ENCODE assay signal across 22 mouse cellular contexts in the genomic region with DNA sequence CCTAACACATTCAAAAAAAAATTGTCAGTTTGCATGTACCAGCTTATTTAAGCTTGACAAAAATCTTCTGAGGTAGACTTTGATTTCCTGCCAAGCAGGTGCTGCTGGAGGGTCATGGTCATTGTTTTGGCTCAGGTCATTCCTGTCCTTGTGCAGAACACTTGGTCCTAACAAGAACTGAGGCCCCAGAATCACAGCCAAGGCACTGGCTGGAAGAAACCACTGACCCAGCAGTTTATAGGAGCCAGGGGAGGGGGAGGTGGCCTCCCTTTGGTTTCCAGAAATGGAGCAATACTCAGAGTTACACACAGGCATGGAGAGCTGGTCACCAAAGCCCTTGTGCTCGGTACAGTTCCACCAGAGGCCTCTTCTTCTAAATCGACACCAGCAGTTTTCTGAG. TPM values are rescaled to one million over a fixed set of nuclear protein-coding genes. Genes with fewer than 3 reads are reported as not detected.
DNase-seq lines count a peak whose midpoint lies in the region; ATAC-seq and TF ChIP-seq lines count a peak whose summit lies in the region.
"Had no signal": no experiment of that assay in that cellular context is flagged by ENCODE, and none has a peak within 500 bp of the region (broad histone marks: within the 10 kb centered on the region; RNA-seq: fewer than 3 reads in every experiment).

No protein-coding gene starts in this region.

- no peak for TF ChIP-seq POLR2A in lung, adult 2 months (IDR thresholded peaks at IDR 0.05; ENCODE audit: borderline replicate concordance, extremely low read depth, low read depth, low read length)

- H3K27ac ChIP-seq in lung, postnatal 0 days (ENCODE audit: low read length) = no peak overlapping the region
- H3K27ac ChIP-seq: forebrain, embryonic 10.5 days; forebrain, embryonic 13.5 days; hindbrain, embryonic 12.5 days; hindbrain, embryonic 15.5 days had no signal

- no peak overlapping the region for H3K4me3 ChIP-seq in lung, postnatal 0 days (ENCODE audit: low read depth, low read length)
- H3K4me3 ChIP-seq in lung, adult 2 months (replicated peaks; ENCODE audit: extremely low read depth, low read depth, low read length) = no peak overlapping the region
- H3K4me3 ChIP-seq: forebrain, embryonic 10.5 days; forebrain, embryonic 13.5 days; hindbrain, embryonic 12.5 days; hindbrain, embryonic 15.5 days had no signal

- no peak overlapping the region for H3K4me2 ChIP-seq in lung, postnatal 0 days (replicated peaks; ENCODE audit: low read depth, low read length)
- H3K4me2 ChIP-seq: forebrain, embryonic 13.5 days; heart, embryonic 11.5 days; hindbrain, embryonic 12.5 days; hindbrain, embryonic 15.5 days had no signal

- no peak overlapping the region for H3K9ac ChIP-seq in lung, postnatal 0 days (replicated peaks; ENCODE audit: low read depth)
- H3K9ac ChIP-seq: forebrain, embryonic 13.5 days; hindbrain, embryonic 12.5 days; hindbrain, embryonic 15.5 days had no signal

- TF ChIP-seq CTCF in lung, postnatal 0 days (IDR thresholded peaks at IDR 0.05) = no peak
- TF ChIP-seq CTCF in lung, adult 2 months (IDR thresholded peaks at IDR 0.05; ENCODE audit: insufficient read depth, low read length) = no peak

- peak; percentile 47 for DNase-seq in adrenal gland, adult 2 months
- no peak for DNase-seq in adrenal gland, postnatal 10 days
- peak; percentile 28 for DNase-seq in gastrocnemius, adult 18-20 months (ENCODE audit: low spot score)
- no peak for DNase-seq in gastrocnemius, postnatal 14 days
- peak; percentile 28 for DNase-seq in lung, postnatal 0 days (ENCODE audit: low spot score)
- DNase-seq in lung, adult 2 months = no peak
- peak; percentile 51 for DNase-seq in adipocyte (ENCODE audit: low spot score)
- DNase-seq: B cell, adult 2 months; cerebellum, adult 18-20 months; cerebellum, adult 9-10 months; cerebellum, postnatal 14 days; gastrocnemius, postnatal 36 days; heart, adult 11 months had no signal

- H3K27me3 ChIP-seq in lung, postnatal 0 days (replicated peaks; ENCODE audit: insufficient read depth, low read length) = no peaks in the 10 kb centered on the region
- H3K27me3 ChIP-seq: forebrain, embryonic 13.5 days; hindbrain, embryonic 12.5 days; hindbrain, embryonic 15.5 days; Patski had no signal

- H3K9me3 ChIP-seq in lung, postnatal 0 days (ENCODE audit: low read length) = no peaks in the 10 kb centered on the region
- H3K9me3 ChIP-seq: forebrain, embryonic 10.5 days; forebrain, embryonic 13.5 days; G1E; hindbrain, embryonic 12.5 days; hindbrain, embryonic 15.5 days had no signal

- 79% methylated on average over 2 of the region's 2 CpGs for WGBS in lung, postnatal 0 days
- WGBS in lung, adult 2 months = 74% methylated on average over 2 of the region's 2 CpGs

- intact Hi-C loops in gastrocnemius, postnatal 14 days (cut with DNase I; ENCODE audit: low total_unique reads) = no loop called here

- peak; percentile 28; the same call in 1 of the 2 replicates for ATAC-seq in lung, postnatal 0 days
- ATAC-seq: forebrain, embryonic 13.5 days; forebrain, embryonic 16.5 days; intestine, postnatal 0 days; Patski had no signal

- H3K36me3 ChIP-seq in lung, postnatal 0 days (ENCODE audit: insufficient read depth, low read length) = no peaks in the 10 kb centered on the region
- H3K36me3 ChIP-seq: forebrain, embryonic 10.5 days; G1E; hindbrain, embryonic 12.5 days; hindbrain, embryonic 15.5 days had no signal

- no peaks in the 10 kb centered on the region for H3K4me1 ChIP-seq in lung, postnatal 0 days (ENCODE audit: insufficient read depth, low read depth, low read length)
- H3K4me1 ChIP-seq in lung, adult 2 months (ENCODE audit: control insufficient read depth, insufficient read depth, low read length) = no peaks in the 10 kb centered on the region
- H3K4me1 ChIP-seq: hindbrain, embryonic 12.5 days; hindbrain, embryonic 15.5 days had no signal

- TF ChIP-seq EP300 in lung, postnatal 0 days (IDR thresholded peaks at IDR 0.05) = no peak

RNA-seq across cellular contexts. Expression of gene Slc41a3, which starts 22.2 kb away (rescaled TPM):
- total RNA-seq in adrenal gland, adult 2 months (2021) = 10 to 100 TPM; 29.1 to 30.2 TPM
- 52.0 and 62.7 TPM in 2 replicates for polyA plus RNA-seq in adrenal gland, adult 2 months (2012; rRNA removed)
- 10 to 100 TPM; 20.8 to 25.2 TPM for total RNA-seq in adrenal gland, postnatal 10 days (2021)
- 10 to 100 TPM; 83.4 to 93.7 TPM for total RNA-seq in gastrocnemius, adult 18-20 months (2021)
- 10 to 100 TPM; 60.0 to 61.8 TPM for total RNA-seq in gastrocnemius, postnatal 14 days (2021)
- polyA plus RNA-seq in lung, postnatal 0 days (2015; fragmentation: Nextera tagmentation; extraction: Ambion mirVana) = 9.7 and 10.8 TPM in 2 replicates
- polyA plus RNA-seq in lung, adult 2 months (2012; rRNA removed) = 11.1 and 13.8 TPM in 2 replicates

Comparison
In these comparisons a context has a peak if more than half of its experiments do, and no peak if none do; other contexts are left out.
1. DNase-seq: peak in adrenal gland, adult 2 months (single experiment), gastrocnemius, adult 18-20 months (single experiment), lung, postnatal 0 days (single experiment) and adipocyte (single experiment); none in adrenal gland, postnatal 10 days (single experiment), gastrocnemius, postnatal 14 days (single experiment) and lung, adult 2 months (single experiment).